Mouse (Mus musculus) embryonic stem cell, embryonic (primary cell): ENCODE results near the gene Syna.

ENCODE experiments used
- CTCF ChIA-PET, 4 experiments: fragments of 300-600 bp in 2 of 4; fragments of 350-600 bp in 2 of 4; sonication (Branson Sonifier 250); formaldehyde crosslinking; loops; one replicate each; lab custom pipeline; 2022; ENCODE audit warnings: inconsistent platforms in 2 of 4; lab: Charles Lee
- POLR2A ChIA-PET, 4 experiments: fragments of 300-600 bp in 2 of 4; fragments of 350-600 bp in 2 of 4; sonication (Branson Sonifier 250); formaldehyde crosslinking; loops; one replicate each; lab custom pipeline; 2022; ENCODE audit warnings: antibody characterized with exemption in 4 of 4, inconsistent platforms in 1 of 4; lab: Charles Lee

The Syna gene

DNA sequence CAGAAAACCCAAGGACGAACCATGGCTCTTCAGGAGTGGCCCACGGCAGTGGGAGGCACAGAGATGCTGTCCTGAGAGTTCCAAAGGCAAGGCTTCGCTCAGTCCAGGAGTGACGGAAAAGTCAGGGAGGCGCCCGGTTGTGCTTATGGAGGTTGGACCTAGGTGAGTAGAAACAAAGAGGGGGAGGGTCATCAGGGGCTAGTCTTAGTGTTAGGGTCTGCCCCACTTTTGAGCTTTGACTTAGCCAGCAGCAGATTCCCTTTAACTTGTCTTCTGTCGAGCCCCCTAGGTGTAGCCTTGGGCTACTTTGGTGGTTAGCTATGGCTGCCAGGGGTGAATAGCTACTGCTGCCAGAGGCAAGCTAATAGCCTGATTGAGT, at the start of gene Syna:
Gene Syna, minus strand, starts transcription at position 101 of the 379 bp plus-strand sequence.
- POLR2A ChIA-PET, result interaction anchor here in 3 of 4 experiments (0.8 to 1.9 kb wide), 9 partner anchors 8 to 80 kb away, joined by 3 to 12 read pairs (median 5); partner anchors contain the start of gene Clip2 (in 1 of the 3)
- CTCF ChIA-PET, result interaction anchor here (0.5 to 1.5 kb wide), 19 partner anchors 8 to 463 kb away, joined by 3 to 7 read pairs (median 4); partner anchors contain the start of genes Clip2 (in 1 of the 4), Limk1 (in 1 of the 4) and Stx1a (in 1 of the 4)

DNA sequence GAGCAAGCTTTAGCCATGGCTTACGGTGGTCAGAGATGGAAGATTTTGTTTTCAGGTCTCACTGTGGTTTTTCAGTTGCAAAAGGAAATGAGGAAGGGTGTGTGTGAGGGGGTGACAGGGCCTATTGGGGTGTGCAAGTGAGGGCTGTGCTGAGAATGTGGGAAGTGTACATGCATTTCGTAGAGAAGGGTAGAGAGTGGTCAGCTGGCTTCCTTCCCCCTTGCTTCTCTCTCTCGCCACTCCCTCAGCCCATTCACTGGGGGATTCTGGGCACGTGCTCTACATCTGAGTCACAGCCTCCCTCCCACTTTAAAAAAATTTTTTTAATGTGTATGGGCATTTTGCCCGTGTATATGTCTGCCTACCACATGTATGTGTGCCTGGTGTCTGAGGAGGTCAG, 47.1 kb upstream of the Syna start:
- ChIA-PET POLR2A (interaction anchor here in 2 of 4 experiments (1.0 to 2.3 kb wide), 10 partner anchors 9 to 65 kb away, joined by 3 to 8 read pairs (median 5); no protein-coding TSS in a partner anchor), CTCF (interaction anchor here in 2 of 4 experiments (0.7 to 3.2 kb wide), 10 partner anchors 10 to 233 kb away, joined by 3 to 16 read pairs (median 4); no protein-coding TSS in a partner anchor)

- CTCF ChIA-PET, result interaction anchor here (0.5 to 3.2 kb wide), 27 partner anchors 9 to 232 kb away, joined by 3 to 19 read pairs (median 4); no protein-coding TSS in a partner anchor
- POLR2A ChIA-PET, result interaction anchor here in 2 of 4 experiments (0.5 to 1.7 kb wide), 11 partner anchors 9 to 380 kb away, joined by 3 to 7 read pairs (median 4); partner anchors contain the start of gene Cldn3 (in 1 of the 2)
Observed at GRCm38 (mm10) chr5:134606314-134606713, 46.3 kb upstream of the Syna start.

GRCm38 (mm10) chr5:134604376-134604775, 44.4 kb upstream of the Syna start:
- ChIA-PET POLR2A (interaction anchor here in 3 of 4 experiments (0.6 to 1.8 kb wide), 9 partner anchors 9 to 97 kb away, joined by 3 to 4 read pairs (median 3); partner anchors contain the start of gene Lat2 (in 1 of the 3)), CTCF (interaction anchor here in 3 of 4 experiments (0.5 to 1.8 kb wide), 7 partner anchors 9 to 599 kb away, joined by 3 to 8 read pairs (median 3); no protein-coding TSS in a partner anchor)

DNA sequence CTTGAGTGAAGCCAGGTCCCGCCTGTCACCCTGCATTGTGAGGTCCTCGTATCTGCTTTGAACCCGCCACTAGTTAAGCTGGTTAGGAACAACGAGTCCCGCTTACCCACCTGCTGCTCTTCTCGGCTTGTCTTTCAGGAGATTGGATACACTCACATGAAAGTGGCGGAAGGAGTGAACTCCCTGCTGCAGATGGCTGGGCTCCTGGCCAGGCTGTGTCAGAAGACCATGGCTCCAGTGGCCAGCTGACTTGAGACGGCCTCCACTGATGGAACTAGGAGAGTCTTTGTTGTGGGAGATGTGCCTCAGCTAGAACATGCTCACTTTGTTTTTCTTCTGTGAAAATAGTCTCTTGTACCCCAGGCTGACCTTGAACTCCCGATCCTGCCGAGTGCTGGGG, 37.7 kb upstream of the Syna start:
- CTCF ChIA-PET, result interaction anchor here (0.6 to 2.4 kb wide), 12 partner anchors 8 to 276 kb away, joined by 3 to 7 read pairs (median 4); no protein-coding TSS in a partner anchor
- POLR2A ChIA-PET, result interaction anchor here in 2 of 4 experiments (0.6 to 2.0 kb wide), 11 partner anchors 9 to 78 kb away, joined by 3 to 7 read pairs (median 3); no protein-coding TSS in a partner anchor

DNA sequence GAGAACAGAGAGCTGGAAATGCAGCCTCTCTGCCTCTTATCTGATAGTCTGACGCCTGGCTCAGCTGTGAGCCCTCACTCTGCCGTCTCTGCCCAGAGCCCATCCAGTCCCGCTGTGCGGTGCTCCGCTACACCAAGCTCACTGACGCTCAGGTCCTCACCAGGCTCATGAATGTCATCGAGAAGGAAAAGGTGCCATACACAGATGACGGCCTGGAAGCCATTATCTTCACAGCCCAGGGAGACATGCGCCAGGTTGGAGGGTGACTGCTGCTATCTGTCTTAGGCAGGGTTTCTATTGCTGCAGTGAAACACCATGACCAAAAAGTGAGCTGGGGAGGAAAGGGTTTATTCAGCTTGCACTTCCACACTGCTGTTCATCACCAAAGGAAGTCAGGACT, 33.1 kb upstream of the Syna start:
- CTCF ChIA-PET, result interaction anchor here in 3 of 4 experiments (0.7 to 1.3 kb wide), 4 partner anchors 11 to 101 kb away, joined by 3 to 5 read pairs (median 4); partner anchors contain the start of gene Limk1 (in 1 of the 3)

DNA sequence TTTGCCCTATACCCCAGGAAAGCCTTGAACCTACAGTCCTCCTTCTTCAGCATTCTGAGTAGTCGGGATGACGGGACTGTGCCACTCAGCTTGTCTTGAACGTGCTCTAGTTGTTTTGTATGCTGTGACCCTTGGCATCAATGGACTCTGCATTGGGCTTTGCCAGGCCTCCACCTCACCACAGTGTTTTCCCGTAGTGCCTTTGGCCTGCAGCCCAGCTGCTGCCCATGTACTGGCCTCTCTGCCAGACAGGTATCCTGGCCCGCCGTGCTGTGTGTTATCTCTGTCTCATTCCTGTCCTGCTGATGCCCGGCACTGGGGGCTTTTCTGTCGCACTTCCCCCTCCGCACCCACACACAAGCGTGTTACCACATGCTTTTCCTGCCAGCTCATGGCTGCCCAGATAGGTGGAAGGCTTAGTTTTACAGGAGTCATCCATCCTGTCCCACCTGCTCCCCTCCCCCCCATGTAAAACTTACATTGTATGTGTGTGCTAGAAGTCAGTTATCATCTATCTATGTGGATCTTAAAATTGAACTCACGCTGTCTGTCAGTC, 32.1 kb upstream of the Syna start:
- POLR2A ChIA-PET, result interaction anchor here in 2 of 4 experiments (0.6 to 1.5 kb wide), 4 partner anchors 9 to 29 kb away, joined by 3 to 4 read pairs (median 4); no protein-coding TSS in a partner anchor
- CTCF ChIA-PET, result no interaction called here

More for the DNA sequence above, 33.1 kb upstream of the Syna start:
- POLR2A ChIA-PET, result interaction anchor here in 3 of 4 experiments (0.6 to 1.5 kb wide), 5 partner anchors 10 to 66 kb away, joined by 3 to 8 read pairs (median 4); no protein-coding TSS in a partner anchor

GRCm38 (mm10) chr5:134589900-134590299, 29.9 kb upstream of the Syna start:
- POLR2A ChIA-PET, result interaction anchor here in 2 of 4 experiments (0.5 to 1.1 kb wide), 4 partner anchors 10 to 40 kb away, joined by 3 read pairs; no protein-coding TSS in a partner anchor
- CTCF ChIA-PET, result interaction anchor here in 2 of 4 experiments (0.7 to 0.9 kb wide), 2 partner anchors 59 to 90 kb away, joined by 3 read pairs; no protein-coding TSS in a partner anchor

DNA sequence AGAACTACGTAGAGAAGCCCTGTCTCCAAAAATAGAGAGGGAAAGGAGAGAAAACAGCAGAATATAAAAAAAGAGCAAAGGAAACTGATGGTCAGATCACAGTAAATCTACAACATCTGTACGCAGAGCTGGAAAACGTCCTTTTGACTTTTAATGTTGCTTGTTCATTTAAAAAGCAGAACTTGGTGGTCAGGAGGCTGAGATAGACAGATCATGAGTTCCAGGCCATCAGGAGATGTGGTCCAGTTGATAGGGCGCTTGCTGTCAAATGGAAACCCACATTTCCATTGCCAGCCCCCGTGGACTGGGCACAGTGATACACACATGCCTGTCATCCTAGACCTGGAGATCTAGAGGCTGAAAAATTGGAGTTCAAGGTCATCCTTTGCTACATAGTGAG, 24.8 kb upstream of the Syna start:
- ChIA-PET POLR2A (interaction anchor here in 2 of 4 experiments (1.1 to 3.3 kb wide), 6 partner anchors 11 to 92 kb away, joined by 3 to 15 read pairs (median 6); partner anchors contain the start of gene Eif4h (in 1 of the 2)), CTCF (interaction anchor here in 1 of 4 experiments (1.3 to 2.3 kb wide), 3 partner anchors 93 to 211 kb away, joined by 4 to 9 read pairs (median 4); no protein-coding TSS in a partner anchor)

- CTCF ChIA-PET, result interaction anchor here (0.6 to 3.3 kb wide), 29 partner anchors 11 to 324 kb away, joined by 3 to 28 read pairs (median 4); partner anchors contain the start of genes Clip2 (in 1 of the 4) and Eif4h (in 1 of the 4)
- POLR2A ChIA-PET, result interaction anchor here (0.6 to 3.3 kb wide), 17 partner anchors 12 to 245 kb away, joined by 3 to 15 read pairs (median 5); partner anchors contain the start of genes Clip2 (in 1 of the 4) and Eif4h (in 1 of the 4)
Observed at GRCm38 (mm10) chr5:134583884-134584213, 23.9 kb upstream of the Syna start.

DNA sequence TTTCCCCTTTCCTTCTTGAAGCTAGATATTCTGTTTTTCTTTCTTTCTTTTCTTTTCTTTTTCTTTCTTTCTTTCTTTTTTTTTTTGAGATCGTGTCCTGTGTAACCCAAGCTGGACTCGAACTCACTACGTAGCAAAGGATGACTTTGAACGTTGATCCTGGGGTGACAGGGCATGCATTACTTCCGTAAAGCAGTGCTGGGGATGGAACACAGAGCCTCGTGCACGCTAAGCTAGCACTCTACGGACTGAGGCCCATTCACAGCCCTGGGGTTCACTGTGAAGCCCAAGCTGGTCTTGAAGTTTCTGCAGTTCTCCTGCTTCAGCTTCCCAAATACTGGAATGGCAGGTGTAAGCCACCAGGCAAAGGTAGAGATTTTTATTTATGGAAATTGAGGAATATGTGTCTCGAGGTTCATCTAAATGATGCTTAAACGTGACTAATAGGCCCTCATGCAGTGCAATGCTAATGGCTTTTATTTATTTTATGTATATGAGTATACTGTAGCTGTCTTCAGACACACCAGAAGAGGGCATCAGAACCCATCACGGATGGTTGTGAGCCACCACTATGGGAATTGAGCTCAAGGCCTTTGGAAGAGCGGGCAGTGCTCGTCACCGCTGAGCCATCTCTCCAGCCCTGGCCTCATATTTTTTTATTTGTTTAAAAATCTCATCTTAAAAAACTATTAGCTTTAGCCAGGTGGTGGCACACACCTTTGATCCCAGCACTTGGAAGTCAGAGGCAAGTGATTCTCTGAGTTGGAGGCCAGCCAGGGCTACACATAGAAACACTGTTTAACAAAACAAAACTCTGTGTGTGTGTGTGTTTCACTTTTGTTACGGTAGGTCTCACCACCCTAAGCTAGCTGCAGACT, 23.3 kb upstream of the Syna start:
- POLR2A ChIA-PET, result interaction anchor here (0.6 to 3.3 kb wide), 42 partner anchors 10 to 404 kb away, joined by 3 to 15 read pairs (median 4); partner anchors contain the start of genes Eif4h (in 2 of the 4), Limk1 (in 2 of the 4) and Clip2 (in 1 of the 4)
- CTCF ChIA-PET, result interaction anchor here (0.5 to 3.3 kb wide), 73 partner anchors 11 to 1366 kb away, joined by 3 to 28 read pairs (median 4); partner anchors contain the start of genes Clip2 (in 1 of the 4), Eif4h (in 1 of the 4), Limk1 (in 1 of the 4) and Syna (in 1 of the 4)

GRCm38 (mm10) chr5:134582221-134582907, 22.4 kb upstream of the Syna start:
- CTCF ChIA-PET, result interaction anchor here (0.5 to 3.3 kb wide), 65 partner anchors 10 to 1367 kb away, joined by 3 to 28 read pairs (median 5); partner anchors contain the start of genes Clip2 (in 1 of the 4), Limk1 (in 1 of the 4) and Syna (in 1 of the 4)
- POLR2A ChIA-PET, result interaction anchor here (0.6 to 3.3 kb wide), 36 partner anchors 9 to 675 kb away, joined by 3 to 15 read pairs (median 5); partner anchors contain the start of genes Eif4h (in 2 of the 4), Limk1 (in 2 of the 4) and Clip2 (in 1 of the 4)

DNA sequence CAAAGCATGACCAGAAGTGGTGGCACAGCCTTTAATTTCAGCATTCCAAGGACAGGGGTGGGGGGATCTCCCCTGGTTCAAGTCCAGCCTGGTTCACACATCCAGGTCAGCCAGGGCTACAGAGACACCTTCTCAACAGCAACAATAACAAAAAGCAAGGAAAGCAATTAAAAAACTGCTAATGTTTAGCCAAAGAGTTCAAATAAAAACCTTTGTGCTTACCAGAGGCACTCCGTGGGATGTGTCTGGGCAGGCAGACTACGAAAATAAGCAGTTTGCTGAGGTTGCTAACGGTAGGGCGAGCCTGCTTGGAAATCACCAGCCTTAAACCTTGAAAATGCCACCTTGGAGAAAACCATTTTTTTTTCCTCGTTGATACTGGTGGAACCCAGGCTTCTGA, 21.2 kb upstream of the Syna start, which contains the start of gene Rfc2:
Gene Rfc2, plus strand, starts transcription at position 221 of the 400 bp plus-strand sequence.
- CTCF ChIA-PET, result interaction anchor here in 3 of 4 experiments (0.6 to 3.3 kb wide), 7 partner anchors 9 to 267 kb away, joined by 3 to 28 read pairs (median 6); no protein-coding TSS in a partner anchor
- POLR2A ChIA-PET, result interaction anchor here in 2 of 4 experiments (0.9 to 2.9 kb wide), 2 partner anchors 9 to 85 kb away, joined by 4 to 13 read pairs; no protein-coding TSS in a partner anchor

- ChIA-PET POLR2A (interaction anchor here in 2 of 4 experiments (0.6 to 0.7 kb wide), 2 partner anchors 686 to 1529 kb away, joined by 3 read pairs; no protein-coding TSS in a partner anchor), CTCF (interaction anchor here in 2 of 4 experiments (0.6 to 1.2 kb wide), 5 partner anchors 16 to 87 kb away, joined by 3 to 6 read pairs (median 3); no protein-coding TSS in a partner anchor)
Observed at GRCm38 (mm10) chr5:134579135-134579534, 19.2 kb upstream of the Syna start.

DNA sequence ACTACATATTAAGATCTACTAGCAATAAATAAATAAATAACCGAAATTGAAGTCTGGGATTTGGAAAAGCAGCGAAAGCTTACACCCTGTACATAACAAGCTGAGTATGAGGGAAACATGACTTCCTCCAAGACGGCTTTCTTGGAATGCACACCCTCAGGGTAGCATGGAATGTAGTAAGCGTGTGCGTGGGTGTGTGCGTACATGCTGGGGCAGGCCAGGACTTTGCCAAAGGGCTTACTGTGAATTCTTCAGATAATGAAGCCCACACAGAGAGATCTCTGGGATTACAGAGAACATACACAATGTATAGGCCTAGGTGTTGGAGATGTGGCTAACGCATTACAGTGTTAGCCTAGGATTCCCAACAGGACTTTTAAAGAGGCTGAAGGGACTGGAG, 17.6 kb upstream of the Syna start:
- ChIA-PET POLR2A (interaction anchor here in 2 of 4 experiments (0.6 to 1.3 kb wide), 2 partner anchors 23 to 78 kb away, joined by 3 to 4 read pairs; no protein-coding TSS in a partner anchor), CTCF (interaction anchor here in 1 of 4 experiments (0.7 to 1.3 kb wide), 6 partner anchors 17 to 88 kb away, joined by 3 to 5 read pairs (median 4); no protein-coding TSS in a partner anchor)
